Mouse (Mus musculus): ENCODE data around the gene Coq8a. TPM values are rescaled to one million over a fixed set of nuclear protein-coding genes. Genes with fewer than 3 reads are reported as not detected.

Gene Coq8a
- total and polyA plus RNA-seq, 3 experiments = 1.5 to 2.1 TPM; not detected in 1

DNA sequence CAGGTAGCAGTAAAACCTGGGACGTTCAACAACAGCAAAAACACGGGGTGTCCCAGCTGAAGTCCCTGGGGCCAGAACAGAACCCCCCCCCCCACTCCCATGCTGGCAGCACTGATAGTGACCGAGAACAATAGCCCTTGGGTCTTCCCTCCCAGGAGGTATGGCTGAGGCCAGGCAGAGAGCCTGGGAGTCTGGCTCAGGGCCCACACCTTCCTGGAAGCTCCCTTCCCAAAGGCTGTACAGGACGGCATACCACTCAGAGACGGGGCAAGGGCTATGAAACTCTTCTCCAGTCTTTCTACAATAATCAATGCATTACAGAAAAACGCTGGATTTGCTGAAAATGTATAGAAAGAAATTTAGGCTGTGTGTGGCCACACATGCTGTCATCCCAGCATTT lies 24.7 kb downstream of the Coq8a start:
- no peak for DNase-seq (ENCODE audit: low read depth, low spot score)
- H3K36me3 ChIP-seq (ENCODE audit: control insufficient read depth in 1 of 2, insufficient read depth in 2 of 2, low read length in 2 of 2) = no peaks in the 10 kb centered on the region
- no peak overlapping the region for H3K27ac ChIP-seq (ENCODE audit: control insufficient read depth, low read depth, low read length)
- no peak overlapping the region for H3K9ac ChIP-seq (ENCODE audit: control insufficient read depth, low read depth, low read length, poor library complexity, severe bottlenecking)
- H3K27me3 ChIP-seq (ENCODE audit: control insufficient read depth in 1 of 2, insufficient read depth in 2 of 2, low read length in 2 of 2) = no peaks in the 10 kb centered on the region
- no peak overlapping the region for H3K4me3 ChIP-seq (ENCODE audit: control insufficient read depth in 1 of 2, insufficient read depth in 1 of 2, low read depth in 2 of 2, low read length in 2 of 2)
- H3K9me3 ChIP-seq (replicated peaks; ENCODE audit: insufficient read depth, low read length) = no peaks in the 10 kb centered on the region
- no peak for TF ChIP-seq GABPA (IDR thresholded peaks at IDR 0.05; ENCODE audit: low read depth, low read length)
- TF ChIP-seq CHD2 (IDR thresholded peaks at IDR 0.05; ENCODE audit: low read length) = no peak
- no peak for TF ChIP-seq RAD21 (IDR thresholded peaks at IDR 0.05; ENCODE audit: low read depth, low read length)
- no peak for TF ChIP-seq ZMIZ1 (IDR thresholded peaks at IDR 0.05; ENCODE audit: low read depth, low read length)
- no peak for TF ChIP-seq ZNF384 (IDR thresholded peaks at IDR 0.05; ENCODE audit: low read depth, low read length)
- TF ChIP-seq MEF2A (IDR thresholded peaks at IDR 0.05; ENCODE audit: extremely low read depth, insufficient replicate concordance, low read depth, low read length, poor library complexity, severe bottlenecking) = no peak
- no peaks in the 10 kb centered on the region; a peak in 2 of 4 replicates for H3K4me1 ChIP-seq (ENCODE audit: control insufficient read depth in 1 of 2, insufficient read depth in 2 of 2, low read length in 2 of 2)
- no peaks in the 10 kb centered on the region for H3K79me2 ChIP-seq (ENCODE audit: control insufficient read depth, insufficient read depth, low read length, poor library complexity)

DNA sequence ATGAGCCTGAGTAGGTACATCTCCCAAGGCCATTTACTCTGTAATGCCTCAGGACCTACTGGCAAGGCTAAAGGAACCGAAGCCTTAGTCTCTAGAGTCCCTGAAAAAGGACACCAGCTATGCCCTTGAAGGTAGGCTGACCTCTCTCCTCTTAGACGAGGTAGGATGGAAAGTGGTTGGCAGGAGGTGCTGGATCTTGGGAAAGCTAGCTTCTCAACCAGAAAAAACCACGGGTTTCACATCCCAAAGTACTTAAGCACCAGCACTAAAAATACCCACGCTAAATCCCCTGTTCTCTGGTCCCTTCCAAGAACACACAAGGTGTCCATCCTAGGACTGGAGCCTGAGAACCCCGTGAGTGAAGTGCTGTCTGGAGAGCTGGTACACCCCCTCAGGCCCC lies 26.4 kb downstream of the Coq8a start:
- no peaks in the 10 kb centered on the region for H3K9me3 ChIP-seq (replicated peaks; ENCODE audit: insufficient read depth, low read length)
- no peaks in the 10 kb centered on the region; a peak in 2 of 4 replicates for H3K4me1 ChIP-seq (ENCODE audit: control insufficient read depth in 1 of 2, insufficient read depth in 2 of 2, low read length in 2 of 2)
- no peak overlapping the region for H3K4me3 ChIP-seq (ENCODE audit: control insufficient read depth in 1 of 2, insufficient read depth in 1 of 2, low read depth in 2 of 2, low read length in 2 of 2)
- no peaks in the 10 kb centered on the region for H3K79me2 ChIP-seq (ENCODE audit: control insufficient read depth, insufficient read depth, low read length, poor library complexity)
- H3K36me3 ChIP-seq (ENCODE audit: control insufficient read depth in 1 of 2, insufficient read depth in 2 of 2, low read length in 2 of 2) = no peaks in the 10 kb centered on the region
- no peak overlapping the region for H3K27ac ChIP-seq (ENCODE audit: control insufficient read depth, low read depth, low read length)
- no peak for TF ChIP-seq USF1 (IDR thresholded peaks at IDR 0.05; ENCODE audit: low read depth, low read length)
- no peak for TF ChIP-seq ETS1 (IDR thresholded peaks at IDR 0.05; ENCODE audit: low read depth, low read length)
- TF ChIP-seq MEF2A (IDR thresholded peaks at IDR 0.05; ENCODE audit: extremely low read depth, insufficient replicate concordance, low read depth, low read length, poor library complexity, severe bottlenecking) = no peak
- TF ChIP-seq MAZ (IDR thresholded peaks at IDR 0.05; ENCODE audit: low read depth, low read length) = no peak
- no peak for DNase-seq (ENCODE audit: low read depth, low spot score)
- H3K27me3 ChIP-seq (ENCODE audit: control insufficient read depth in 1 of 2, insufficient read depth in 2 of 2, low read length in 2 of 2) = no peaks in the 10 kb centered on the region
- H3K9ac ChIP-seq (ENCODE audit: control insufficient read depth, low read depth, low read length, poor library complexity, severe bottlenecking) = no peak overlapping the region

DNA sequence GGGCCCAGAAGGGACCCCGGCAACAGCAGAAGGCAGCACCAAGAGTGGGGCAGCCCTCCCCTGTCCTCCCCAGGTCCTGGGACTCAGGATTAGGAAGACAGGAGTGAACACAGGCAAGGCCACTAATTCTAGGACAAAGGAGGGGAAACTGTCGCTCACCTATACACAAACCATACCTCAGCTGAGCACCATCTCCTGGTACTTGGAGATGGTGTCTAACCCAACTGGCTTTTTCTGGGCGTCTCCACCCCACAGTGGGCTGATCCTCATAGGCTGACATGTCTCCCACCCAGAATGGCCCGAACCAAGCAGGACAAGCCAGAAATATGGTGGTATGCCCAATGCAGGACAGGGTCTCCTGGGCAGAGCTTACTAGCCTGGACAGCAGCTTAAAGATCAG lies 26.8 kb downstream of the Coq8a start:
- no peak overlapping the region for H3K27ac ChIP-seq (ENCODE audit: control insufficient read depth, low read depth, low read length)
- H3K79me2 ChIP-seq (ENCODE audit: control insufficient read depth, insufficient read depth, low read length, poor library complexity) = no peaks in the 10 kb centered on the region
- no peaks in the 10 kb centered on the region for H3K36me3 ChIP-seq (ENCODE audit: control insufficient read depth in 1 of 2, insufficient read depth in 2 of 2, low read length in 2 of 2)
- no peak overlapping the region for H3K9ac ChIP-seq (ENCODE audit: control insufficient read depth, low read depth, low read length, poor library complexity, severe bottlenecking)
- no peak overlapping the region for H3K4me3 ChIP-seq (ENCODE audit: control insufficient read depth in 1 of 2, insufficient read depth in 1 of 2, low read depth in 2 of 2, low read length in 2 of 2)
- peak; percentile 39 for DNase-seq (ENCODE audit: low read depth, low spot score)
- no peaks in the 10 kb centered on the region for H3K27me3 ChIP-seq (ENCODE audit: control insufficient read depth in 1 of 2, insufficient read depth in 2 of 2, low read length in 2 of 2)
- no peaks in the 10 kb centered on the region for H3K9me3 ChIP-seq (replicated peaks; ENCODE audit: insufficient read depth, low read length)
- no peaks in the 10 kb centered on the region; a peak in 2 of 4 replicates for H3K4me1 ChIP-seq (ENCODE audit: control insufficient read depth in 1 of 2, insufficient read depth in 2 of 2, low read length in 2 of 2)
- TF ChIP-seq NRF1 (IDR thresholded peaks at IDR 0.05; ENCODE audit: insufficient read depth, low read depth, low read length, poor library complexity, severe bottlenecking) = no peak
- peak; percentile 83 for TF ChIP-seq SMC3 (IDR thresholded peaks at IDR 0.05; ENCODE audit: low read depth, low read length)
- TF ChIP-seq ZC3H11A (IDR thresholded peaks at IDR 0.05; ENCODE audit: low read depth, low read length) = peak; percentile 50
- peak; percentile 43 for TF ChIP-seq RAD21 (IDR thresholded peaks at IDR 0.05; ENCODE audit: low read depth, low read length)
- TF ChIP-seq CTCF (IDR thresholded peaks at IDR 0.05 in 2 of 3, conservative IDR thresholded peaks at IDR 0.05 in 1 of 3; ENCODE audit: control insufficient read depth in 1 of 3, insufficient read depth in 1 of 3, low read depth in 2 of 3, low read length in 3 of 3, poor library complexity in 1 of 3, severe bottlenecking in 1 of 3) = peak in 2 of 3 experiments; percentile 45 to 62; a peak in 5 of 6 replicates
